Mouse (Mus musculus) ES-E14 (cell line): Measurements from ENCODE around the gene Dnajc9.

Source experiments
- CHD2 ChIP-seq: IDR thresholded peaks from 2 replicates; pipeline ENCODE4 v1.6.1; 2014; ENCODE audit warnings: mild to moderate bottlenecking, low read depth, low read length, inconsistent platforms
- ZC3H11A ChIP-seq: IDR thresholded peaks from 2 replicates; pipeline ENCODE4 v1.6.1; 2012; ENCODE audit warnings: low read depth, mild to moderate bottlenecking, inconsistent platforms, low read length, borderline replicate concordance

- TF ChIP-seq ZC3H11A (no peak), CHD2 (no peak)
Observed at GRCm38 (mm10) chr14:20388441-20389129, at the start of gene Dnajc9.
